Mouse (Mus musculus): ENCODE measurements around the gene Pwwp2b. TPM values are rescaled to one million over a fixed set of nuclear protein-coding genes. Genes with fewer than 3 reads are reported as not detected.
A peak's percentile ranks its signal among the peaks of the same experiment; 100 is the strongest.

Gene Pwwp2b
- polyA plus RNA-seq, 2 experiments: 9.5 to 14.1 TPM

- TF ChIP-seq POLR2A (IDR thresholded peaks at IDR 0.05; ENCODE audit: borderline replicate concordance, extremely low read depth, insufficient read depth, insufficient read length): no peak
- no peak overlapping the region for H3K27ac ChIP-seq (replicated peaks; ENCODE audit: low read depth, low read length)
- no peak overlapping the region for H3K4me3 ChIP-seq (replicated peaks; ENCODE audit: low read length)
- DNase-seq (ENCODE audit: low spot score): peak; percentile 37
- peak; percentile 3; the same call in 1 of the 2 replicates for ATAC-seq (ENCODE audit: low FRiP score, low read depth)
- no peak overlapping the region for H3K4me2 ChIP-seq (replicated peaks; ENCODE audit: low read depth, low read length, severe bottlenecking)
- no peak overlapping the region for H3K9ac ChIP-seq (ENCODE audit: low read depth, low read length, severe bottlenecking)
- no peaks in the 10 kb centered on the region for H3K27me3 ChIP-seq (ENCODE audit: control insufficient read depth, insufficient read depth, low read length)
- 48% methylated on average over 4 of the region's 4 CpGs for WGBS
- no peaks in the 10 kb centered on the region for H3K36me3 ChIP-seq (ENCODE audit: control insufficient read depth, insufficient read depth, low read length)
- H3K9me3 ChIP-seq (ENCODE audit: control insufficient read depth, low read length): no peaks in the 10 kb centered on the region
- peaks cover 3% of the 10 kb centered on the region for H3K4me1 ChIP-seq (ENCODE audit: control insufficient read depth, insufficient read depth, low read length)
These were observed 50.2 kb downstream of the Pwwp2b start for GRCm38 (mm10) chr7:139298446-139298845.

- no peak for TF ChIP-seq POLR2A (IDR thresholded peaks at IDR 0.05; ENCODE audit: borderline replicate concordance, extremely low read depth, insufficient read depth, insufficient read length)
- H3K4me3 ChIP-seq (replicated peaks; ENCODE audit: low read length): no peak overlapping the region
- DNase-seq (ENCODE audit: low spot score) (peak; percentile 83), ATAC-seq (ENCODE audit: low FRiP score, low read depth) (peak; percentile 39)
- H3K9me3 ChIP-seq (ENCODE audit: control insufficient read depth, low read length): no peaks in the 10 kb centered on the region
- no peak overlapping the region for H3K27ac ChIP-seq (replicated peaks; ENCODE audit: low read depth, low read length)
- peak overlapping the region; percentile 33 for H3K4me2 ChIP-seq (replicated peaks; ENCODE audit: low read depth, low read length, severe bottlenecking)
- no peak overlapping the region for H3K9ac ChIP-seq (ENCODE audit: low read depth, low read length, severe bottlenecking)
- no peaks in the 10 kb centered on the region for H3K27me3 ChIP-seq (ENCODE audit: control insufficient read depth, insufficient read depth, low read length)
- no peaks in the 10 kb centered on the region for H3K36me3 ChIP-seq (ENCODE audit: control insufficient read depth, insufficient read depth, low read length)
- 15% methylated on average over 8 of the region's 8 CpGs for WGBS
- H3K4me1 ChIP-seq (ENCODE audit: control insufficient read depth, insufficient read depth, low read length): peaks cover 3% of the 10 kb centered on the region
These were observed 51.1 kb downstream of the Pwwp2b start for GRCm38 (mm10) chr7:139299424-139299823.

GRCm38 (mm10) chr7:139300423-139300822 is 52.1 kb downstream of the Pwwp2b start:
- H3K27me3 ChIP-seq (ENCODE audit: control insufficient read depth, insufficient read depth, low read length): no peaks in the 10 kb centered on the region
- H3K9ac ChIP-seq (ENCODE audit: low read depth, low read length, severe bottlenecking): no peak overlapping the region
- WGBS: 67% methylated on average over 7 of the region's 7 CpGs
- TF ChIP-seq POLR2A (IDR thresholded peaks at IDR 0.05; ENCODE audit: borderline replicate concordance, extremely low read depth, insufficient read depth, insufficient read length): no peak
- H3K4me1 ChIP-seq (ENCODE audit: control insufficient read depth, insufficient read depth, low read length): peaks cover 3% of the 10 kb centered on the region
- no peak overlapping the region for H3K4me2 ChIP-seq (replicated peaks; ENCODE audit: low read depth, low read length, severe bottlenecking)
- H3K27ac ChIP-seq (replicated peaks; ENCODE audit: low read depth, low read length): no peak overlapping the region
- ATAC-seq (ENCODE audit: low FRiP score, low read depth) (no peak), DNase-seq (ENCODE audit: low spot score) (no peak)
- H3K9me3 ChIP-seq (ENCODE audit: control insufficient read depth, low read length): no peaks in the 10 kb centered on the region
- H3K4me3 ChIP-seq (replicated peaks; ENCODE audit: low read length): no peak overlapping the region
- no peaks in the 10 kb centered on the region for H3K36me3 ChIP-seq (ENCODE audit: control insufficient read depth, insufficient read depth, low read length)

DNA sequence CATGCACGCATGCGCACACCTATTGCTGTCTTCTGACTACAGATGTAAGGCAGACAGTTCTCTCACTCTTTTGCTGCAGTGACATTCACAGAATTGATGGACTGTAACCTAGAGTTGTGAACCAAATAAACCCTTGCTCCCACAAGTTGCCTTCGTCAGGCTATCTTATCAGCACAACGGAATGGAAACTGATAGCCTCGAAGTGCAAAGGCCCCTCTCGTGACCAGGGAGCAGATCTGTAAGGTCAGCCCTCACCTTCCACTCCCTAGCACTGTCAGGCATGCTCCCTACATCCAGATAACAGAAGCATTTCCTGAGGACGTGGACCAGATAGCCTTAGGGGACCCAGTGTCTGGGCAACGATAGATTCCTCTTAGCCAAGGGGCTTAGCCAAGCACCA is 53.2 kb downstream of the Pwwp2b start:
- Histone ChIP-seq H3K9me3 (ENCODE audit: control insufficient read depth, low read length) (no peaks in the 10 kb centered on the region), H3K4me3 (replicated peaks; ENCODE audit: low read length) (no peak overlapping the region), H3K4me2 (replicated peaks; ENCODE audit: low read depth, low read length, severe bottlenecking) (no peak overlapping the region), H3K4me1 (ENCODE audit: control insufficient read depth, insufficient read depth, low read length) (peaks cover 3% of the 10 kb centered on the region), H3K27ac (replicated peaks; ENCODE audit: low read depth, low read length) (no peak overlapping the region), H3K27me3 (ENCODE audit: control insufficient read depth, insufficient read depth, low read length) (no peaks in the 10 kb centered on the region), H3K36me3 (ENCODE audit: control insufficient read depth, insufficient read depth, low read length) (no peaks in the 10 kb centered on the region), H3K9ac (ENCODE audit: low read depth, low read length, severe bottlenecking) (no peak overlapping the region)
- DNase-seq (ENCODE audit: low spot score) (no peak), ATAC-seq (ENCODE audit: low FRiP score, low read depth) (no peak)
- WGBS: 68% methylated on average over 8 of the region's 8 CpGs
- no peak for TF ChIP-seq POLR2A (IDR thresholded peaks at IDR 0.05; ENCODE audit: borderline replicate concordance, extremely low read depth, insufficient read depth, insufficient read length)

DNA sequence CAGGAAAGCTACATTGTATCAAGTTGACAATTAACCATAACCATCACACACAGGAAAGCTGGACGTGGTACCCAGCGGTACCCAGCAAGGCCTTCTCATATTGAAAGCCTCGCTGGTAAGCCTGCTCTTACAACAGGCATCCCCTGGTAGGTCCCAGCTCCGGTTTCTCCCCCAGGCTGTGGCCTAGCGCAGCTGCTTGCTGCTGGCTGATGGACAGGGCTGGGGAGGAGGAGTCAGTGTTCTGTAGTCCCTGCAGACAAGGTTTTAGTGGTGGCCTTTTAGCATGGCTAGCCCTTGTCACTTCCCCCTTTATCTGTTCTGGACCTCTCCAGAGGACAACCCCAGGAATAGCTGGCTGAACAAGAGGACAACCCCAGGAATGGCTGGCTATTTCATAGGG is 54.0 kb downstream of the Pwwp2b start:
- TF ChIP-seq POLR2A (IDR thresholded peaks at IDR 0.05; ENCODE audit: borderline replicate concordance, extremely low read depth, insufficient read depth, insufficient read length): no peak
- Histone ChIP-seq H3K27me3 (ENCODE audit: control insufficient read depth, insufficient read depth, low read length) (no peaks in the 10 kb centered on the region), H3K9me3 (ENCODE audit: control insufficient read depth, low read length) (no peaks in the 10 kb centered on the region), H3K9ac (ENCODE audit: low read depth, low read length, severe bottlenecking) (no peak overlapping the region), H3K4me1 (ENCODE audit: control insufficient read depth, insufficient read depth, low read length) (no peaks in the 10 kb centered on the region; the same call in 1 of the 2 replicates), H3K27ac (replicated peaks; ENCODE audit: low read depth, low read length) (no peak overlapping the region), H3K36me3 (ENCODE audit: control insufficient read depth, insufficient read depth, low read length) (no peaks in the 10 kb centered on the region), H3K4me3 (replicated peaks; ENCODE audit: low read length) (no peak overlapping the region), H3K4me2 (replicated peaks; ENCODE audit: low read depth, low read length, severe bottlenecking) (no peak overlapping the region)
- WGBS: 44% methylated on average over 5 of the region's 5 CpGs
- ATAC-seq (ENCODE audit: low FRiP score, low read depth) (no peak), DNase-seq (ENCODE audit: low spot score) (no peak)

All from limb, embryonic 14.5 days (tissue).